Mouse (Mus musculus): ENCODE results near the gene Fbxl20. TPM values are rescaled to one million over a fixed set of nuclear protein-coding genes. Genes with fewer than 3 reads are reported as not detected.

Fbxl20 gene
- polyA plus RNA-seq, 1 experiment from 2014 or later: 4.9 TPM

DNA sequence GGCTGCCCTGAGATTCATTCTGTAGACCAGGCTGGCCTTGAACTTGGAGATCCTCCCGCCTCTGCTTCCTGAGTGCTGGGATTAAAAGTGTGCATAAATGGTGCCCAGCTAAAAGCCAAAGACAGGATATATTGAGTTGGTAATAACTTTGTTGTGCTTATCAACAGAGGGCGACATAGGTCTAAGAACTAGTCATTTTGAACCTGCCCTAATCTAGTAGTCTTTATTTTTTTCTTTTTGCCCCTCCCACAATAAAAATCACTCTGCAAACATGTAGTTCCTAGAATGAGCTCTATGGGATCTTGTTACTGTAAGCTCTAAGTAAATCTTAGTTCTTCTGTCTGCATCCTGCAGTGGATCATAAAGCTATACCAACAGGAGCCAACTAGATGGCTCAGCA lies 7.7 kb downstream of the Fbxl20 start:
- Histone ChIP-seq H3K4me1 (ENCODE audit: insufficient read depth) (peaks cover 3% of the 10 kb centered on the region), H3K27ac (ENCODE audit: low read depth) (no peak overlapping the region), H3K4me3 (ENCODE audit: low read depth, low read length) (no peak overlapping the region), H3K9ac (replicated peaks) (no peak overlapping the region), H3K4me2 (ENCODE audit: low read depth, low read length) (no peak overlapping the region), H3K27me3 (ENCODE audit: insufficient read depth, low read length) (no peaks in the 10 kb centered on the region), H3K9me3 (ENCODE audit: low read length) (no peaks in the 10 kb centered on the region), H3K36me3 (replicated peaks; ENCODE audit: insufficient read depth, low read length) (no peaks in the 10 kb centered on the region)
- no peak for ATAC-seq
- DNase-seq: no peak
- TF ChIP-seq CTCF (IDR thresholded peaks at IDR 0.05; ENCODE audit: low read depth) (peak; percentile 37; the same call in 1 of the 2 replicates), EP300 (IDR thresholded peaks at IDR 0.05; ENCODE audit: low read depth) (no peak)
- WGBS (ENCODE audit: insufficient replicate concordance): 85% methylated on average over 2 of the region's 2 CpGs

- 84% methylated on average over 7 of the region's 7 CpGs for WGBS (ENCODE audit: insufficient replicate concordance)
- no peaks in the 10 kb centered on the region for H3K9me3 ChIP-seq (ENCODE audit: low read length)
- H3K4me1 ChIP-seq (ENCODE audit: insufficient read depth): no peaks in the 10 kb centered on the region
- TF ChIP-seq CTCF (IDR thresholded peaks at IDR 0.05; ENCODE audit: low read depth) (no peak), EP300 (IDR thresholded peaks at IDR 0.05; ENCODE audit: low read depth) (no peak)
- H3K36me3 ChIP-seq (replicated peaks; ENCODE audit: insufficient read depth, low read length): peaks cover 2% of the 10 kb centered on the region; the same call in 1 of the 2 replicates
- H3K4me3 ChIP-seq (ENCODE audit: low read depth, low read length): no peak overlapping the region
- DNase-seq (no peak), ATAC-seq (no peak)
- no peaks in the 10 kb centered on the region for H3K27me3 ChIP-seq (ENCODE audit: insufficient read depth, low read length)
- no peak overlapping the region for H3K4me2 ChIP-seq (ENCODE audit: low read depth, low read length)
- no peak overlapping the region for H3K27ac ChIP-seq (ENCODE audit: low read depth)
- no peak overlapping the region for H3K9ac ChIP-seq (replicated peaks)
Observed at GRCm38 (mm10) chr11:98138894-98139293, 11.3 kb downstream of the Fbxl20 start.

- Histone ChIP-seq H3K9me3 (ENCODE audit: low read length) (no peaks in the 10 kb centered on the region), H3K36me3 (replicated peaks; ENCODE audit: insufficient read depth, low read length) (peaks cover 2% of the 10 kb centered on the region; the same call in 1 of the 2 replicates), H3K4me1 (ENCODE audit: insufficient read depth) (no peaks in the 10 kb centered on the region), H3K9ac (replicated peaks) (no peak overlapping the region), H3K27ac (ENCODE audit: low read depth) (no peak overlapping the region), H3K27me3 (ENCODE audit: insufficient read depth, low read length) (no peaks in the 10 kb centered on the region), H3K4me2 (ENCODE audit: low read depth, low read length) (no peak overlapping the region), H3K4me3 (ENCODE audit: low read depth, low read length) (no peak overlapping the region)
- ATAC-seq: no peak
- TF ChIP-seq EP300 (IDR thresholded peaks at IDR 0.05; ENCODE audit: low read depth) (no peak), CTCF (IDR thresholded peaks at IDR 0.05; ENCODE audit: low read depth) (no peak)
- no peak for DNase-seq
- 86% methylated on average over 11 of the region's 11 CpGs for WGBS (ENCODE audit: insufficient replicate concordance)
Observed at GRCm38 (mm10) chr11:98137836-98138235, 12.4 kb downstream of the Fbxl20 start.

DNA sequence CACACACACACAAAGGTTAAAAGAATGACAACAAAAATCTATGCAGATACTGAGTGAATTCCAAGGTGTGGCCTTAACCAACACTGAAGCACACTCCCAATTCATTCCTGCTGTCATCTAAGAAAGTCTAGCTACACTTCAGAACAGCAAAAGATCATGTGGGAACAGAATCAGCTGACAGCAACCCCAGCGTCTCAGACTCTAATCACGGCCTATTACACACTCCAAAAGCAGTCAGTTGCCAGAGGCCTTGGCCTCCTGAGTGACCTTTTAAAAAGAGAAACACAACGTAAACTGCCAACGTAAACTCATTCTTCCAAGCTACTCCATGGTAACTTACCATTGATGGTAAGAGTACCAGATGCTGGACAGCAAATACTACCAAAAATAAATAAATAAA lies 15.3 kb downstream of the Fbxl20 start:
- Histone ChIP-seq H3K27me3 (ENCODE audit: insufficient read depth, low read length) (no peaks in the 10 kb centered on the region), H3K9me3 (ENCODE audit: low read length) (no peaks in the 10 kb centered on the region), H3K9ac (replicated peaks) (no peak overlapping the region), H3K36me3 (replicated peaks; ENCODE audit: insufficient read depth, low read length) (peaks cover 2% of the 10 kb centered on the region; the same call in 1 of the 2 replicates), H3K4me1 (ENCODE audit: insufficient read depth) (no peaks in the 10 kb centered on the region), H3K4me3 (ENCODE audit: low read depth, low read length) (no peak overlapping the region), H3K4me2 (ENCODE audit: low read depth, low read length) (no peak overlapping the region), H3K27ac (ENCODE audit: low read depth) (no peak overlapping the region)
- DNase-seq (no peak), ATAC-seq (no peak)
- TF ChIP-seq EP300 (IDR thresholded peaks at IDR 0.05; ENCODE audit: low read depth): no peak
- TF ChIP-seq CTCF (IDR thresholded peaks at IDR 0.05; ENCODE audit: low read depth): no peak
- 61% methylated on average over 4 of the region's 4 CpGs for WGBS (ENCODE audit: insufficient replicate concordance)

- TF ChIP-seq CTCF (IDR thresholded peaks at IDR 0.05; ENCODE audit: low read depth) (no peak), EP300 (IDR thresholded peaks at IDR 0.05; ENCODE audit: low read depth) (no peak)
- Histone ChIP-seq H3K4me2 (ENCODE audit: low read depth, low read length) (no peak overlapping the region), H3K9me3 (ENCODE audit: low read length) (no peaks in the 10 kb centered on the region), H3K4me1 (ENCODE audit: insufficient read depth) (no peaks in the 10 kb centered on the region), H3K4me3 (ENCODE audit: low read depth, low read length) (no peak overlapping the region), H3K27ac (ENCODE audit: low read depth) (no peak overlapping the region), H3K9ac (replicated peaks) (no peak overlapping the region), H3K36me3 (replicated peaks; ENCODE audit: insufficient read depth, low read length) (peaks cover 24% of the 10 kb centered on the region), H3K27me3 (ENCODE audit: insufficient read depth, low read length) (no peaks in the 10 kb centered on the region)
- no peak for DNase-seq
- WGBS (ENCODE audit: insufficient replicate concordance): 81% methylated on average over 5 of the region's 5 CpGs
- no peak for ATAC-seq
Observed at GRCm38 (mm10) chr11:98123424-98123823, 26.8 kb downstream of the Fbxl20 start.

GRCm38 (mm10) chr11:98114363-98114762 lies 35.8 kb downstream of the Fbxl20 start:
- ATAC-seq (no peak), DNase-seq (no peak)
- Histone ChIP-seq H3K9ac (replicated peaks) (no peak overlapping the region), H3K27me3 (ENCODE audit: insufficient read depth, low read length) (no peaks in the 10 kb centered on the region), H3K4me2 (ENCODE audit: low read depth, low read length) (no peak overlapping the region), H3K4me3 (ENCODE audit: low read depth, low read length) (no peak overlapping the region), H3K36me3 (replicated peaks; ENCODE audit: insufficient read depth, low read length) (peaks cover 31% of the 10 kb centered on the region), H3K4me1 (ENCODE audit: insufficient read depth) (no peaks in the 10 kb centered on the region), H3K9me3 (ENCODE audit: low read length) (no peaks in the 10 kb centered on the region), H3K27ac (ENCODE audit: low read depth) (no peak overlapping the region)
- TF ChIP-seq EP300 (IDR thresholded peaks at IDR 0.05; ENCODE audit: low read depth): no peak
- TF ChIP-seq CTCF (IDR thresholded peaks at IDR 0.05; ENCODE audit: low read depth): no peak
- WGBS (ENCODE audit: insufficient replicate concordance): 89% methylated on average over 1 of the region's 1 CpGs

GRCm38 (mm10) chr11:98113504-98113903 lies 36.7 kb downstream of the Fbxl20 start:
- H3K4me2 ChIP-seq (ENCODE audit: low read depth, low read length): no peak overlapping the region
- H3K4me3 ChIP-seq (ENCODE audit: low read depth, low read length): no peak overlapping the region
- no peaks in the 10 kb centered on the region for H3K27me3 ChIP-seq (ENCODE audit: insufficient read depth, low read length)
- DNase-seq (no peak), ATAC-seq (no peak)
- no peak overlapping the region for H3K27ac ChIP-seq (ENCODE audit: low read depth)
- no peak overlapping the region for H3K9ac ChIP-seq (replicated peaks)
- TF ChIP-seq EP300 (IDR thresholded peaks at IDR 0.05; ENCODE audit: low read depth): no peak
- TF ChIP-seq CTCF (IDR thresholded peaks at IDR 0.05; ENCODE audit: low read depth): no peak
- no peaks in the 10 kb centered on the region for H3K9me3 ChIP-seq (ENCODE audit: low read length)
- WGBS (ENCODE audit: insufficient replicate concordance): 58% methylated on average over 4 of the region's 4 CpGs
- no peaks in the 10 kb centered on the region for H3K4me1 ChIP-seq (ENCODE audit: insufficient read depth)
- H3K36me3 ChIP-seq (replicated peaks; ENCODE audit: insufficient read depth, low read length): peaks cover 39% of the 10 kb centered on the region
